Mouse (Mus musculus) hematopoietic multipotent progenitor cell, adult 10-12 weeks (in vitro differentiated cells): ENCODE measurements around the gene Nufip2. TPM values are rescaled to one million over a fixed set of nuclear protein-coding genes. Genes with fewer than 3 reads are reported as not detected.

ENCODE experiments used
- polyA plus RNA-seq: library from polyadenylated mRNA; stranded (reverse); fragments of >175 nt; gene quantifications from 2 replicates; pipeline ENCODE4 v1.2.3, GENCODE M21; 2012; ENCODE audit warnings: low replicate concordance

The Nufip2 gene
- 40.5 and 56.9 TPM in 2 replicates for polyA plus RNA-seq

GRCm38 (mm10) chr11:77685383-77686265 is at the start of gene Nufip2:
TSS of gene Nufip2 (plus strand) at chr11:77686155.

GRCm38 (mm10) chr11:77725183-77725582 is 39.2 kb downstream of the Nufip2 start, which contains the start of gene Cryba1:
TSS of gene Cryba1 (minus strand) at chr11:77725283.

GRCm38 (mm10) chr11:77762783-77763672 is 77.1 kb downstream of the Nufip2 start, which contains the start of gene Myo18a:
TSS of gene Myo18a (plus strand) at chr11:77763246.

GRCm38 (mm10) chr11:77787707-77788106 is 101.8 kb downstream of the Nufip2 start, which contains the start of gene Gm10277:
TSS of gene Gm10277 (minus strand) at chr11:77787747.

Other genes with a start within 250 kb of the Nufip2 start
- gene Coro6, start 223.7 kb upstream of the Nufip2 start, polyA plus RNA-seq, result 0.09 and 1.0 TPM in 2 replicates
- gene Ankrd13b, start 196.5 kb upstream of the Nufip2 start, polyA plus RNA-seq, result 10.2 and 11.4 TPM in 2 replicates
- gene Git1, start 192.6 kb upstream of the Nufip2 start, polyA plus RNA-seq, result 78.8 and 132 TPM in 2 replicates
- 8.5 and 25.6 TPM in 2 replicates for gene Abhd15, start 171.0 kb upstream of the Nufip2 start, polyA plus RNA-seq
- gene Trp53i13, start 170.2 kb upstream of the Nufip2 start, polyA plus RNA-seq, result 37.2 and 80.6 TPM in 2 replicates
- 0.15 and 0.24 TPM in 2 replicates for gene Gm10392, start 167.0 kb upstream of the Nufip2 start, polyA plus RNA-seq
- gene Taok1, start 78.3 kb upstream of the Nufip2 start, polyA plus RNA-seq, result 5.1 and 6.8 TPM in 2 replicates
- gene Cryba1, start 39.1 kb downstream of the Nufip2 start, polyA plus RNA-seq, result not detected in 2 replicates
- 55.5 and 72.9 TPM in 2 replicates for gene Myo18a, start 77.1 kb downstream of the Nufip2 start, polyA plus RNA-seq
- gene Gm10277, start 101.6 kb downstream of the Nufip2 start, polyA plus RNA-seq, result not detected in 2 replicates
- gene Pipox, start 207.9 kb downstream of the Nufip2 start, polyA plus RNA-seq, result not detected in 2 replicates
- gene Sez6, start 244.6 kb downstream of the Nufip2 start, polyA plus RNA-seq, result not detected in 2 replicates